Mouse (Mus musculus): ENCODE data around the gene Ndfip2. TPM values are rescaled to one million over a fixed set of nuclear protein-coding genes. Genes with fewer than 3 reads are reported as not detected.

The Ndfip2 gene
- polyA plus RNA-seq, 1 experiment from 2014 or later: 78.6 TPM

DNA sequence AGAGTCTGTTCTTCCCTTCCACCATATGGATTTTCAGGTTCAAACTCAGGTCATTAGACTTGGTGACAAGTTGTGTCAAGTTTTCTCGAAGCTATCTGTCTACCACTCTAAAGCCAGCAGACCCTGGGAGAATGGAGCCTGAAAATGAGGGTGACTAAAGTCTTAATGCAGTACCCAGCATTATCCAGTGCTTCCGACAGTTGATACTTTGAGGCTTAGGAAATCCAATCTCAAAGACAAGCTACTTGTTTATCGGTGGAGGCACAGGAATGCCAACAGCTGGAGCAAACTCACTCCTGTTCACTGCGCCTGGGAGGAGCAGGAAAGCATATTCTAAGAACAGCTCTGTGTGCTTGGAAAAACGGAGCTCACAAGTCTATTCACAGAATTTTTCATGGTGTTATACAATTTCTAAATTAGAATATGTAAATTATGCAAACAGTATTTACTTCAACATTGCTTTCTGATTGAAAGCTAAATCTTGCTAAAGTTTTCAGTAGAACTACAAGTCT lies 41.4 kb downstream of the Ndfip2 start:
- ATAC-seq: no peak
- Histone ChIP-seq H3K27me3 (replicated peaks; ENCODE audit: control insufficient read depth, insufficient read depth, low read length) (no peaks in the 10 kb centered on the region), H3K27ac (ENCODE audit: low read length) (no peak overlapping the region), H3K36me3 (ENCODE audit: control insufficient read depth, insufficient read depth) (no peaks in the 10 kb centered on the region; the same call in 1 of the 2 replicates), H3K4me3 (replicated peaks; ENCODE audit: low read length) (no peak overlapping the region), H3K4me1 (replicated peaks; ENCODE audit: control insufficient read depth, insufficient read depth, low read length) (no peaks in the 10 kb centered on the region), H3K9ac (replicated peaks; ENCODE audit: low read depth, low read length) (no peak overlapping the region), H3K4me2 (ENCODE audit: low read length) (no peak overlapping the region), H3K9me3 (ENCODE audit: control insufficient read depth, low read length) (no peaks in the 10 kb centered on the region)
- WGBS: 84% methylated on average over 5 of the region's 5 CpGs

DNA sequence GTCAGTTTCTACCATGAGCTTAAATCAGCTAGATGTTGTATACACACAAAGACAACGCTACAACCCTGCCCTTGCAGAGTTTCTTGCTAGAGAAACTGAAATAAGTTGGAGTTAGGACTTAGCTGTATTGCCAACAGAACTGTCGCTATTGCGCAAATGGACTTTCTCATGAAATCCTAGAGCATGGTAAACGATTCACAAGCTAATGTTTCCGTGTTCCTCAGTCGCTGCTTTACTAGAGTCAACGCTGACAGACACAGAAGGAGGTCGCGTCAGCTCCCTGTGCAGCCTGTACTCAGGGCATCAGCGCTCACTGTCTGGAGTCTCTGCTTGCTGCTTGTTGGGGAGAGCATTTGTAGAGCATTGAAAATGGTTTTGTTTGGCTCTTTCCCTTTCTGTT lies 42.2 kb downstream of the Ndfip2 start:
- no peaks in the 10 kb centered on the region; the same call in 1 of the 2 replicates for H3K36me3 ChIP-seq (ENCODE audit: control insufficient read depth, insufficient read depth)
- no peak for ATAC-seq
- no peaks in the 10 kb centered on the region for H3K4me1 ChIP-seq (replicated peaks; ENCODE audit: control insufficient read depth, insufficient read depth, low read length)
- no peaks in the 10 kb centered on the region for H3K27me3 ChIP-seq (replicated peaks; ENCODE audit: control insufficient read depth, insufficient read depth, low read length)
- H3K9me3 ChIP-seq (ENCODE audit: control insufficient read depth, low read length): no peaks in the 10 kb centered on the region
- no peak overlapping the region for H3K9ac ChIP-seq (replicated peaks; ENCODE audit: low read depth, low read length)
- WGBS: 74% methylated on average over 10 of the region's 10 CpGs
- no peak overlapping the region for H3K4me3 ChIP-seq (replicated peaks; ENCODE audit: low read length)
- no peak overlapping the region for H3K4me2 ChIP-seq (ENCODE audit: low read length)
- no peak overlapping the region for H3K27ac ChIP-seq (ENCODE audit: low read length)

DNA sequence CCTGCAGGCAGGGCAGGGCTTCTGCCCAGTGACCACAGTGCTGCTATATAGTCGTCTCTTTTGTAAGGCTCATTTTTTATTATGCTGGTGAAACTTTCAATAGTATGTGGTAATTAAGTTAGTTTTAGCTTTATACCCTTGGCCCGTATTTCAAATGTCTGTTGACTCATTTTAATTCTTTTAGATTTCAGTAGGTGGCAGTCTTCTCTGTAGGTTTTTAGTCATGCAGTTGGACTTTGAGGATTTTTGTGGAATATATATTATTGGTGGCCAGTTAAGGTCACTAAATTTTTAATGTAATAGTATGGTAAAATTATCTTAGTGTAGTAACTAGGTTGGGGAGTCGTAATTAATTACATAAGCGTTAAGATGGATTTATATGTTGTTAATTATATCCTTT lies 44.3 kb downstream of the Ndfip2 start:
- no peak for ATAC-seq
- 67% methylated on average over 4 of the region's 4 CpGs for WGBS
- H3K4me1 ChIP-seq (replicated peaks; ENCODE audit: control insufficient read depth, insufficient read depth, low read length): no peaks in the 10 kb centered on the region

DNA sequence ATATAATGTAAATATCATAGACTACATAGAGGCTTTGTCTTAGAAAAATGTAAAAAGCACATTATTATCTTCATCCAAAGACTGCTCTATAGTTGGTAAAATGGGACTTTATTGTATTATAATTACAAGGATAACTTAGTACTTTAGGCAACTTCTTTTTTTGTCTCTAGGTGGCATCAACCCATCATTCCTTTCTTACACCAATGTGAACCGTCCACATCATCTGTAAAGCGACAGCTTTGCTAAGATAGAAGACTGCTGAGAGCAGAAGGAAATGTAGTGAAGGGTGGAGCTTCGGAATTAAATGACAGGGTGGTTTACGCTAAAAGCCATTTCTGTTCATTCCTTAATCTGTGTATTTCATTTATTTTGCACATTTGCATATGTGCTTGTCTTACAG lies 49.3 kb downstream of the Ndfip2 start:
- WGBS: 65% methylated on average over 4 of the region's 4 CpGs
- H3K4me2 ChIP-seq (ENCODE audit: low read length): no peak overlapping the region

More for the DNA sequence above, 44.3 kb downstream of the Ndfip2 start:
- Histone ChIP-seq H3K9me3 (ENCODE audit: control insufficient read depth, low read length) (no peaks in the 10 kb centered on the region), H3K27me3 (replicated peaks; ENCODE audit: control insufficient read depth, insufficient read depth, low read length) (no peaks in the 10 kb centered on the region), H3K27ac (ENCODE audit: low read length) (no peak overlapping the region), H3K4me3 (replicated peaks; ENCODE audit: low read length) (no peak overlapping the region), H3K4me2 (ENCODE audit: low read length) (no peak overlapping the region), H3K36me3 (ENCODE audit: control insufficient read depth, insufficient read depth) (no peaks in the 10 kb centered on the region; the same call in 1 of the 2 replicates), H3K9ac (replicated peaks; ENCODE audit: low read depth, low read length) (no peak overlapping the region)

DNA sequence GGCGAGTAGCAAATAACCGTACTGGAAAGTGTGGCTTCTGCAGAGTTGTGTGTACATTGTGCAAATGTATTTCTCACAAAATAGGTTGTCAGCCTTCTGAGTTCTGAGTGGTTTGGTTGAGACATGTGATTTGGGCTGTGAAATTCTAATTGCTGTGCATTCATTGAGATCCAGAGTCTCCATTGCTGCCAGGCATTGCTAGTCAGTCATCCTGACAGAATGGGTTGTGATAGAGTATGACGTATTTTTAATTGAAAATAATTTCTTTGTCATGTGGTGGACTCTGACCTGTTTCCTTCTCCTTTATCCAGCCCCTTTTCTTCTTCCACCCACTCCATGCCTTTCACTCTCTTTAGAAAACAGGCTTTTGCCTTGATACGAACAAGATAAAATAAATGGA lies 54.0 kb downstream of the Ndfip2 start:
- Histone ChIP-seq H3K27me3 (replicated peaks; ENCODE audit: control insufficient read depth, insufficient read depth, low read length) (no peaks in the 10 kb centered on the region), H3K4me1 (replicated peaks; ENCODE audit: control insufficient read depth, insufficient read depth, low read length) (no peaks in the 10 kb centered on the region), H3K4me2 (ENCODE audit: low read length) (no peak overlapping the region), H3K9me3 (ENCODE audit: control insufficient read depth, low read length) (no peaks in the 10 kb centered on the region), H3K36me3 (ENCODE audit: control insufficient read depth, insufficient read depth) (peaks cover 4% of the 10 kb centered on the region; the same call in 1 of the 2 replicates), H3K27ac (ENCODE audit: low read length) (no peak overlapping the region), H3K9ac (replicated peaks; ENCODE audit: low read depth, low read length) (no peak overlapping the region), H3K4me3 (replicated peaks; ENCODE audit: low read length) (no peak overlapping the region)
- 71% methylated on average over 4 of the region's 4 CpGs for WGBS
- ATAC-seq: no peak

More for the DNA sequence above, 49.3 kb downstream of the Ndfip2 start:
- H3K9ac ChIP-seq (replicated peaks; ENCODE audit: low read depth, low read length): no peak overlapping the region
- H3K27ac ChIP-seq (ENCODE audit: low read length): no peak overlapping the region
- H3K4me1 ChIP-seq (replicated peaks; ENCODE audit: control insufficient read depth, insufficient read depth, low read length): no peaks in the 10 kb centered on the region
- H3K9me3 ChIP-seq (ENCODE audit: control insufficient read depth, low read length): no peaks in the 10 kb centered on the region
- H3K27me3 ChIP-seq (replicated peaks; ENCODE audit: control insufficient read depth, insufficient read depth, low read length): no peaks in the 10 kb centered on the region
- ATAC-seq: peak; percentile 65; the same call in 1 of the 2 replicates
- H3K4me3 ChIP-seq (replicated peaks; ENCODE audit: low read length): no peak overlapping the region
- peaks cover 4% of the 10 kb centered on the region; the same call in 1 of the 2 replicates for H3K36me3 ChIP-seq (ENCODE audit: control insufficient read depth, insufficient read depth)

DNA sequence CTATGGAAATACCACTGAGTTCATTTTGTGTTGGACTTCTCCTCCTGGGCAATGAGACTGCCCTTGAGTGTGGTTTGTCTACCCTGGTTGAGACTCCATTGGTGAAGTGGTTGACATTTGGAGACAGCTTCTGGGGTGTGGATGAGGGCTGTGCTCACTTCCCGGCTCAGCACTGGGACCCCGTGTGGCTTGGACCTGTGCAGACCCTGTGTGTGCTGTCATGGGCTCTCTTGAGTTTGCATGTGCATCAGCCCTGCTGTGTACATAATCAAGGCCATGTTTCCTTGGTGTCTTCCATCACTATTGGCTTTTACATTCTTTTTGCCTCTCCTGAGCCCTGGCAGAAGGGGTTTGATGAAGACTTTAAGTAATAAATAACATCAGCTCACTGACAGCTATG lies 54.6 kb downstream of the Ndfip2 start:
- ATAC-seq: no peak; the same call in 1 of the 2 replicates
- 87% methylated on average over 2 of the region's 2 CpGs for WGBS
- no peaks in the 10 kb centered on the region for H3K4me1 ChIP-seq (replicated peaks; ENCODE audit: control insufficient read depth, insufficient read depth, low read length)

DNA sequence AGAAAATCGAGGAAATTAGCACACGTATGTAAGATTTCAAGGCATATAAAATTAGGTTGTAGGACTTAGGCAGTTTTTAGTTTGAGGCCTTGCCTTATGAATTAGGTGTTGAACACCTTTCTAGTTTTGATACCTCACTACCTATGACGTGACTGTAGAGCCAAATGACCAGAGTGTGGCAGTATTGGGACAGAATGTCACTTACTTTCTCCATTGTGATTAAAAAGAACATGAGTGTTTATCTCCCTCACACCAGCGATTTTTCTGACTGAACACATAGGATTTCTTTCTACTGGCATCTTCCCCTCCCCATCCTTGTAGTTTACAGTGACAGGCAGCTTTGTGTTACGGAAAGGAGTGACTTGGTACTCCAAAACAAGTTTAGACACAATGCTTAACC lies 55.5 kb downstream of the Ndfip2 start:
- no peak overlapping the region for H3K4me3 ChIP-seq (replicated peaks; ENCODE audit: low read length)
- no peak overlapping the region for H3K27ac ChIP-seq (ENCODE audit: low read length)
- no peaks in the 10 kb centered on the region for H3K27me3 ChIP-seq (replicated peaks; ENCODE audit: control insufficient read depth, insufficient read depth, low read length)
- H3K36me3 ChIP-seq (ENCODE audit: control insufficient read depth, insufficient read depth): peaks cover 4% of the 10 kb centered on the region; the same call in 1 of the 2 replicates
- WGBS: 42% methylated on average over 5 of the region's 5 CpGs
- H3K9ac ChIP-seq (replicated peaks; ENCODE audit: low read depth, low read length): no peak overlapping the region
- H3K4me1 ChIP-seq (replicated peaks; ENCODE audit: control insufficient read depth, insufficient read depth, low read length): no peaks in the 10 kb centered on the region
- no peaks in the 10 kb centered on the region for H3K9me3 ChIP-seq (ENCODE audit: control insufficient read depth, low read length)
- no peak overlapping the region for H3K4me2 ChIP-seq (ENCODE audit: low read length)
- ATAC-seq: peak; percentile 66; the same call in 1 of the 2 replicates

More for the DNA sequence above, 54.6 kb downstream of the Ndfip2 start:
- Histone ChIP-seq H3K36me3 (ENCODE audit: control insufficient read depth, insufficient read depth) (peaks cover 4% of the 10 kb centered on the region; the same call in 1 of the 2 replicates), H3K4me2 (ENCODE audit: low read length) (no peak overlapping the region), H3K9ac (replicated peaks; ENCODE audit: low read depth, low read length) (no peak overlapping the region), H3K27me3 (replicated peaks; ENCODE audit: control insufficient read depth, insufficient read depth, low read length) (no peaks in the 10 kb centered on the region), H3K27ac (ENCODE audit: low read length) (no peak overlapping the region), H3K4me3 (replicated peaks; ENCODE audit: low read length) (no peak overlapping the region), H3K9me3 (ENCODE audit: control insufficient read depth, low read length) (no peaks in the 10 kb centered on the region)

DNA sequence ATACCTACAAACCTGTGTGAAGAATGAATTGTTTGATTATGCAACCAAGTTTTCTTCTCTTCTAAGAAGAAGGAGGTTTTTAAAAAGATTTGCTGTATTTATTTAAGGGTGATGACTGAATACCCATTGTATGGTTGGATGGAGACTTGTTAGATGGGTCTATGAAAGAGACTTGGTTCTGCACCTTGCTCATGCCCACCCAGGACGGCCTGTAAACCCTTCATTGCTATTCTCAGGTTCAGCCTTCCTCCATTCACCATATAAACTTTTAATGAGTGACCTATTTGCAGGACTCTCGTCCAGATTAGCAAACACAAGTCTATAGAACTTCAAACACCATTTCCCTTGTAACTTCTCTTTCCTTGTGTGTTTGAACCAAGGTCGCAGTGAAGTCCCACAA lies 63.3 kb downstream of the Ndfip2 start:
- WGBS: 73% methylated on average over 3 of the region's 3 CpGs
- H3K4me1 ChIP-seq (replicated peaks; ENCODE audit: control insufficient read depth, insufficient read depth, low read length): no peaks in the 10 kb centered on the region
- H3K36me3 ChIP-seq (ENCODE audit: control insufficient read depth, insufficient read depth): no peaks in the 10 kb centered on the region
- no peak overlapping the region for H3K4me2 ChIP-seq (ENCODE audit: low read length)
- H3K9me3 ChIP-seq (ENCODE audit: control insufficient read depth, low read length): 0 out of 2 replicates have a peak, but pooled peaks cover 3% of the 10 kb centered on the region
- ATAC-seq: no peak
- H3K27me3 ChIP-seq (replicated peaks; ENCODE audit: control insufficient read depth, insufficient read depth, low read length): no peaks in the 10 kb centered on the region
- no peak overlapping the region for H3K4me3 ChIP-seq (replicated peaks; ENCODE audit: low read length)
- H3K9ac ChIP-seq (replicated peaks; ENCODE audit: low read depth, low read length): no peak overlapping the region
- no peak overlapping the region for H3K27ac ChIP-seq (ENCODE audit: low read length)

DNA sequence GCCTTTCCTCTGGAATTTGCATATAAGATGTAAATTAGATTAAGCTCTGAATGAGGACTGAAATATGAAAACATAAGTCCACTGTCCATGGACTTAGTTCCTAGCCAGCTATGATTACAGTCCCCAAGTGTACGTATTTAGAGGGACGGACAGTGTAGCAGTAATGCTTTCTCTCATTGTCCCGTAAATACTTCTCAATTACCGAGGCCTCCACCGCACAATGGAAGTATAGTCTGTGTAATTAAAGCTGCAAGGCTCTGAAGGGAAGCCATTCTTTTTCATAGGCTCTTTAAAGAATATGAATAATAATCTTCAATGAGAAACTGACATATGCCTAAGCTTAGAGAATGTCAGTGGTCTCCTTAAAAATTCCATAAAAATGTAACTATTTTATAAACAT lies 64.5 kb downstream of the Ndfip2 start:
- Histone ChIP-seq H3K27ac (ENCODE audit: low read length) (no peak overlapping the region), H3K4me3 (replicated peaks; ENCODE audit: low read length) (no peak overlapping the region), H3K9ac (replicated peaks; ENCODE audit: low read depth, low read length) (no peak overlapping the region), H3K9me3 (ENCODE audit: control insufficient read depth, low read length) (0 out of 2 replicates have a peak, but pooled peaks cover 3% of the 10 kb centered on the region), H3K36me3 (ENCODE audit: control insufficient read depth, insufficient read depth) (no peaks in the 10 kb centered on the region), H3K4me1 (replicated peaks; ENCODE audit: control insufficient read depth, insufficient read depth, low read length) (no peaks in the 10 kb centered on the region), H3K27me3 (replicated peaks; ENCODE audit: control insufficient read depth, insufficient read depth, low read length) (no peaks in the 10 kb centered on the region), H3K4me2 (ENCODE audit: low read length) (no peak overlapping the region)
- WGBS: 20% methylated on average over 5 of the region's 5 CpGs
- no peak for ATAC-seq
